Mouse (Mus musculus): ENCODE measurements around the gene Baz1b. TPM values are rescaled to one million over a fixed set of nuclear protein-coding genes. Genes with fewer than 3 reads are reported as not detected.

The Baz1b gene
- polyA plus RNA-seq, 1 experiment from 2014 or later = 35.3 TPM

DNA sequence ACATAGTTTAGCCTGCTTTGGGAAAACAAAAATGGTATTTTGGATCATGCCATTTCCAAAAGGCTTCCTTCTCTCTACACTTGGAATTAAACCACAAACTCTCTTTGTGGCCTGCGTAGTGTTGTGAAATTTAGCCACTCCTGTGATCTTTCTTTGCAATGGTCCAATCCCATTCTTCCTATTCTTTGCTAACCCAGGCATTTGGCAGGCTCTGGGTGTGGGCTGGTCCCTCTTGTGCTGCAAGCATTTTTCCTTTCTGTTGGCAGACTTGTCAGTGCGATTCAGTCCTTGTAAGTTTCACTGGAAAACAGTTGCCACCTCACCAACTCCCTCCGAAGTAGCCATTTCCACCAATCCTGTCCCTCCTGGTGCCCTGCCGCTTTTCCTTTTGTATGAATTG is 25.8 kb upstream of the Baz1b start:
- WGBS = 86% methylated on average over 4 of the region's 4 CpGs

DNA sequence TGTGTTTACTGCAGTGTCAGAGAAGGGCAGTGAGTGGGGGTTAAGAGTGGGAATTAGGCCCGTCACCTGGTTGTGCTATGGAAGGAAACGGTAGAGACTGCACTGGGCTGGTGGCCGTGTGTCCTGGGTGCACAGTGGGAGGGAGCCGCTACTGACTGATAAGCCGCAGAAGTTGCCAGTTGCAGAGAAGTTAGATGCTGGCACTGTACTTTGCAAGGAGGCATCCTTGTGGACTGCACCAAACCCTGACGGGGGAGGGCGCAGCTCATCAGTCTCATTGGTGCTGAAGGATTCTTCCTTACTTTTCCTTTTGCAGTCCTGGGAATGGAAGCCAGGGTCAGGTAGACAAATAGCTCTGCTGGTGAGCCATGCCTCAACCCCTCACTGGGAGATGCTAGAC is 25.4 kb upstream of the Baz1b start:
- Histone ChIP-seq H3K4me1 (replicated peaks; ENCODE audit: control insufficient read depth, insufficient read depth, low read length) (no peaks in the 10 kb centered on the region), H3K36me3 (ENCODE audit: control insufficient read depth, insufficient read depth, low read length) (peaks cover 21% of the 10 kb centered on the region), H3K9ac (ENCODE audit: low read length) (no peak overlapping the region), H3K4me2 (ENCODE audit: low read depth, low read length) (no peak overlapping the region), H3K9me3 (ENCODE audit: control insufficient read depth, low read length) (no peaks in the 10 kb centered on the region), H3K27ac (ENCODE audit: low read length) (0 out of 2 replicates have a peak overlapping the region, but pooled peaks have one; percentile 36), H3K27me3 (ENCODE audit: control insufficient read depth, insufficient read depth, low read depth, low read length) (no peaks in the 10 kb centered on the region), H3K4me3 (ENCODE audit: low read length) (no peak overlapping the region)
- WGBS = 85% methylated on average over 7 of the region's 7 CpGs
- no peak for ATAC-seq (ENCODE audit: low read depth)

More for the DNA sequence above, 25.8 kb upstream of the Baz1b start:
- no peak; the same call in 1 of the 2 replicates for ATAC-seq (ENCODE audit: low read depth)
- Histone ChIP-seq H3K27ac (ENCODE audit: low read length) (0 out of 2 replicates have a peak overlapping the region, but pooled peaks have one; percentile 36), H3K9ac (ENCODE audit: low read length) (no peak overlapping the region), H3K27me3 (ENCODE audit: control insufficient read depth, insufficient read depth, low read depth, low read length) (no peaks in the 10 kb centered on the region), H3K36me3 (ENCODE audit: control insufficient read depth, insufficient read depth, low read length) (peaks cover 26% of the 10 kb centered on the region), H3K4me1 (replicated peaks; ENCODE audit: control insufficient read depth, insufficient read depth, low read length) (no peaks in the 10 kb centered on the region), H3K4me3 (ENCODE audit: low read length) (no peak overlapping the region), H3K4me2 (ENCODE audit: low read depth, low read length) (no peak overlapping the region), H3K9me3 (ENCODE audit: control insufficient read depth, low read length) (no peaks in the 10 kb centered on the region)

DNA sequence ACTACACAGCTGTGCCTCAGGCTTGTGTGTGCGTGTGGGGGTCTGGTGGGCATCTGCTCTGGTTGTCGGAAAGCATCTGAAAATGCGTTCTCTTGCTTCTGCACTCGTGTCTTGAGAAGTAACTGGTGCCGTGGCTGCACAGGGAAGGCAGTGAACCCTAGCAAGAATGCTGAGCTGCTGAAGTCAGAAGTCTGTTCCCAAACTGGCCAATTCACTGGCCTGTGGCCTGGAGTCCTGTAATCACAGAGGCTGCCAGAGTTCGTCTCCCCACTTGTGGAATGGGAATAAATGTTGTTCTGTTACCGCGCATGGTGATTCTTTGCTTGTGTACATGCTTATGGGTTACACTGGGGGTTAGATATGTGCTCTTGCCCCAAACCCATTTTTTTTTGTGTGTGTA is 24.7 kb upstream of the Baz1b start:
- Histone ChIP-seq H3K4me1 (replicated peaks; ENCODE audit: control insufficient read depth, insufficient read depth, low read length) (no peaks in the 10 kb centered on the region), H3K4me2 (ENCODE audit: low read depth, low read length) (no peak overlapping the region), H3K9me3 (ENCODE audit: control insufficient read depth, low read length) (no peaks in the 10 kb centered on the region), H3K27ac (ENCODE audit: low read length) (no peak overlapping the region), H3K27me3 (ENCODE audit: control insufficient read depth, insufficient read depth, low read depth, low read length) (no peaks in the 10 kb centered on the region), H3K4me3 (ENCODE audit: low read length) (no peak overlapping the region), H3K36me3 (ENCODE audit: control insufficient read depth, insufficient read depth, low read length) (peaks cover 18% of the 10 kb centered on the region), H3K9ac (ENCODE audit: low read length) (no peak overlapping the region)
- ATAC-seq (ENCODE audit: low read depth) = no peak
- WGBS = 88% methylated on average over 8 of the region's 8 CpGs

DNA sequence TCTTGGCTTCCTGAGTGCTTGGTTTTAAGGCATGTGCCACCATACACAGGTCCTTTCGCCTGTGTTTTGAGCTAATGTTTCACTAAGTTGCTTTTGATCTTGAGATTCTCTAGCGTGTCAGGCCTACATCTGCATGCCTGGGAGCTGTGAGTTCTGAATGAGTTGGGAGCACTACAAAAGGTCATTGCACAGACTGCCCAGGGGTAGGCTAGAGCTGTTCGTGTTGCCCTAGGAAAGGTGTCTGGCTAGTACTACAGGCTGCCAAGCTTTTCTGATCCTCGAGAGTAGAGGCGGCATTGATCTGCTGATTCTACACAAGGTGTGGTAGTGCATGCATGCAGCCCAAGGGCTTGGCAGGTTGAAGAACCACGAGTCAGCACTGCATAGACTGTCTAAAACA is 24.2 kb upstream of the Baz1b start:
- WGBS = 67% methylated on average over 6 of the region's 6 CpGs
- Histone ChIP-seq H3K4me1 (replicated peaks; ENCODE audit: control insufficient read depth, insufficient read depth, low read length) (0 out of 2 replicates have a peak, but pooled peaks cover under 1% of the 10 kb centered on the region), H3K9ac (ENCODE audit: low read length) (no peak overlapping the region), H3K4me2 (ENCODE audit: low read depth, low read length) (no peak overlapping the region), H3K4me3 (ENCODE audit: low read length) (no peak overlapping the region), H3K36me3 (ENCODE audit: control insufficient read depth, insufficient read depth, low read length) (peaks cover 17% of the 10 kb centered on the region), H3K9me3 (ENCODE audit: control insufficient read depth, low read length) (no peaks in the 10 kb centered on the region), H3K27me3 (ENCODE audit: control insufficient read depth, insufficient read depth, low read depth, low read length) (no peaks in the 10 kb centered on the region), H3K27ac (ENCODE audit: low read length) (no peak overlapping the region)
- ATAC-seq (ENCODE audit: low read depth) = no peak

DNA sequence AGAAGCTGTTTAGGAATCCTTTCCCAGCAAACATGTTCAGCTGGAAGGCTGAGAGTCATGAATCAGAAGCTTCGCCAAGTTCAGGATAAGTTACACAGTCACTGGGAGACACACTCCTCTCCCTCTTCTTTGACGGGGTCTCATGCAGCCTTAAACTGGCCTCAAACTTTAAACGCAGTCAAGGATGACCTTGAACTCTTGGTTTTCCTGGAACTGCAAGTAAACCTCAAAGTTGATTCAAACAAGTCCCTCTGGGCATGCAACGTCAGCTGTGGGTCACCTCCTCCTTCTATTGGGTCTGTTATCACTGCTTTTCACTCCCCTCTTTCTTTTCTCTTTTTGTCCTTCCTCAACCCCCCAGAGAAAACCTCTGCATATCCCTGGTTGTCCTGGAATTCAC is 20.2 kb upstream of the Baz1b start:
- WGBS = 76% methylated on average over 4 of the region's 4 CpGs
- Histone ChIP-seq H3K4me3 (ENCODE audit: low read length) (no peak overlapping the region), H3K9ac (ENCODE audit: low read length) (no peak overlapping the region), H3K27ac (ENCODE audit: low read length) (no peak overlapping the region), H3K36me3 (ENCODE audit: control insufficient read depth, insufficient read depth, low read length) (peaks cover 3% of the 10 kb centered on the region), H3K4me1 (replicated peaks; ENCODE audit: control insufficient read depth, insufficient read depth, low read length) (peaks cover 10% of the 10 kb centered on the region), H3K27me3 (ENCODE audit: control insufficient read depth, insufficient read depth, low read depth, low read length) (no peaks in the 10 kb centered on the region), H3K4me2 (ENCODE audit: low read depth, low read length) (no peak overlapping the region), H3K9me3 (ENCODE audit: control insufficient read depth, low read length) (no peaks in the 10 kb centered on the region)
- ATAC-seq (ENCODE audit: low read depth) = no peak

DNA sequence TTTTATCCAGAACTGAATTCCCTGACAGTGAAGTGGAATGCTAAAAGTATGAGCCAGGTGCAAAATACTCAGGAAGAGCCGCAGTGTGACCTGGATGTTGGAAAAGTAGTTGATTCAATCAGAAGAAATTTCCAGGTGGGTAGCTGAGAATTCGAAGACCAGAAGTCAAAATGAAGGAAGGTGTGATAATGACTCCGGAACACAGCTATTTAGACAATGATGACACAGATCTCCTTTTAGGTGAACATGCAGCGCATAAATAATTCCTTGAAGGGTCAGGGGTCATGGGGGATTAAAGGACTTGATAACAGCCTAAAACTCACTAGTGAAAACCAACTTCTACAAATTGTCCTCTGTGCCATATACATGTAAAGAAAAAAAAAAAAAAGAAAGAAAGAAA is 19.6 kb upstream of the Baz1b start:
- Histone ChIP-seq H3K9me3 (ENCODE audit: control insufficient read depth, low read length) (no peaks in the 10 kb centered on the region), H3K36me3 (ENCODE audit: control insufficient read depth, insufficient read depth, low read length) (peaks cover 8% of the 10 kb centered on the region), H3K9ac (ENCODE audit: low read length) (no peak overlapping the region), H3K27ac (ENCODE audit: low read length) (no peak overlapping the region), H3K4me3 (ENCODE audit: low read length) (no peak overlapping the region), H3K27me3 (ENCODE audit: control insufficient read depth, insufficient read depth, low read depth, low read length) (no peaks in the 10 kb centered on the region), H3K4me2 (ENCODE audit: low read depth, low read length) (no peak overlapping the region), H3K4me1 (replicated peaks; ENCODE audit: control insufficient read depth, insufficient read depth, low read length) (peaks cover 10% of the 10 kb centered on the region)
- no peak for ATAC-seq (ENCODE audit: low read depth)
- WGBS = 91% methylated on average over 4 of the region's 4 CpGs

DNA sequence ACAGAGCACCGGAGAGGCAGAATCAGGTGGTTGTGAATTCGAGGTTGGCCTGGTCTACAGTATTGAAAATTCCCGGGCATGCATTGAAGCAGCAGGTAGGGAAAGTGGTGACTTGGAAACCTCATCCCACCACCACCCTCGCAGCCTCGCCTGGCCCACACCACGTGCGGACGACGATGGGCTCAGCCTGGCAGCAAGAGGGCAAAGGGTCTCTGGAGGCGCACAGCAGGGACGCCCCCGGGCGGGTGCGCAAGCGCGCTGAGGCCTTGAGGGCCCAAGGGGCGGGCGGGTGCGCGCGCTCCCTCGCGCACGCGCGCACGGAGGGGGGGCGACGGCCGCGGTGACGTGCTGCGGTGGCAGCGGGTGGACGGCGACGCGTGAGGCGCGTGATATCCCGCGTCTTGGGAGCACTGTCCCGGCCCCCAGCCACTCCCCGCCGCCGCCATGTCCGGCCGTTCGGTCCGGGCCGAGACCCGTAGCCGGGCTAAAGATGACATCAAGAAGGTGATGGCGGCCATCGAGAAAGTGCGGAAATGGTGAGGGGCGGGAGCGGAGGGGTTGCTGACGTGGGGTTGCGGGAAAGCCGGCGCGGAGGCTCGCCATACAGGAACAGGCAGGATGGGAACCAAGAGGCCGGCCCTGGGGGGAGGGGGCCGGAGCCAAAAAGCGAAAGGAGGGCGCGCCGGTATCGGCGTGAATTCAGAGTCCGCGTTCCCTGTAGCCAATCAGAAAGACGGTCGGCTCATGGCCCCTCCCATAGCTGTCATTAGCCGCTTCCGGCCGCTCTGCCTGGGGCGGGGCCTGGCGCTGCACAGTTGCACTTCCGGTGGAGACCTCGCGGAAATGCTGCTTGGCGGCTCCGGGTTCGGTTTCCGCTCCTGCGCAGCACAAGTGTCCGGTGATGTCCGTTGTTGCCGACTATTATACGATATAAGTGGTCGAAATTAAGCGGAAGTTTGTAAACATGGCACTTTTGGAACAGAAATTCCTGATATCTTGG is 18.7 kb upstream of the Baz1b start, which contains the start of gene Bcl7b:
TSS of gene Bcl7b (plus strand) at position 221 of the 1,000 bp plus-strand sequence.
- H3K36me3 ChIP-seq (ENCODE audit: control insufficient read depth, insufficient read depth, low read length) = peaks cover 13% of the 10 kb centered on the region
- H3K9me3 ChIP-seq (ENCODE audit: control insufficient read depth, low read length) = no peaks in the 10 kb centered on the region
- H3K27ac ChIP-seq (ENCODE audit: low read length) = peak within 1 kb of the TSS; percentile 98
- H3K4me1 ChIP-seq (replicated peaks; ENCODE audit: control insufficient read depth, insufficient read depth, low read length) = peaks cover 10% of the 10 kb centered on the region
- 2% methylated on average over 88 of the region's 95 CpGs for WGBS
- peak within 1 kb of the TSS; percentile 91 for H3K9ac ChIP-seq (ENCODE audit: low read length)
- H3K27me3 ChIP-seq (ENCODE audit: control insufficient read depth, insufficient read depth, low read depth, low read length) = no peaks in the 10 kb centered on the region
- ATAC-seq (ENCODE audit: low read depth) = peak; percentile 98
- peak within 1 kb of the TSS; percentile 80 for H3K4me2 ChIP-seq (ENCODE audit: low read depth, low read length)
- peak within 1 kb of the TSS; percentile 78 for H3K4me3 ChIP-seq (ENCODE audit: low read length)

DNA sequence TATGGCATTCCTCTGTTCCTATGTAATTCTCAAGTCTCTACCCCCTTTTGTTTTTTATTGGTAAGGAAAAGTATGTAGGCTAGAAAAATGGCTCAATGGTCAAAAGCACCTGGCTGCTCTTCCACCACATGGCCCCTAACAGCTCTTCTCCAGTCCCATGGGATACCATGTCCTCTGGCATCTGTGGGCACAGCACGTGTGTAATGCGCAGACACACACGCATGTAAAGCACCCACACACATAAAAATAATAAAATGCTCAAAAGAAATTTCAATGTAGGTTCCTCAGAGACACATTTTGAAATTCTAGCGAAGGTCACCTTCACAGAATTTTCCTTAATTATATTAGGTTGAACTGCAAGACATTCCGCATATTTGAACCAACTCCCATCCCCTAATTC is 17.6 kb upstream of the Baz1b start:
- peak overlapping the region; percentile 67 for H3K9ac ChIP-seq (ENCODE audit: low read length)
- no peak for ATAC-seq (ENCODE audit: low read depth)
- H3K9me3 ChIP-seq (ENCODE audit: control insufficient read depth, low read length) = no peaks in the 10 kb centered on the region
- H3K36me3 ChIP-seq (ENCODE audit: control insufficient read depth, insufficient read depth, low read length) = peaks cover 16% of the 10 kb centered on the region
- peak overlapping the region; percentile 80 for H3K4me2 ChIP-seq (ENCODE audit: low read depth, low read length)
- no peaks in the 10 kb centered on the region for H3K27me3 ChIP-seq (ENCODE audit: control insufficient read depth, insufficient read depth, low read depth, low read length)
- peaks cover 10% of the 10 kb centered on the region for H3K4me1 ChIP-seq (replicated peaks; ENCODE audit: control insufficient read depth, insufficient read depth, low read length)
- WGBS = 92% methylated on average over 5 of the region's 5 CpGs
- H3K4me3 ChIP-seq (ENCODE audit: low read length) = peak overlapping the region; percentile 78
- H3K27ac ChIP-seq (ENCODE audit: low read length) = no peak overlapping the region; the same call in 1 of the 2 replicates

DNA sequence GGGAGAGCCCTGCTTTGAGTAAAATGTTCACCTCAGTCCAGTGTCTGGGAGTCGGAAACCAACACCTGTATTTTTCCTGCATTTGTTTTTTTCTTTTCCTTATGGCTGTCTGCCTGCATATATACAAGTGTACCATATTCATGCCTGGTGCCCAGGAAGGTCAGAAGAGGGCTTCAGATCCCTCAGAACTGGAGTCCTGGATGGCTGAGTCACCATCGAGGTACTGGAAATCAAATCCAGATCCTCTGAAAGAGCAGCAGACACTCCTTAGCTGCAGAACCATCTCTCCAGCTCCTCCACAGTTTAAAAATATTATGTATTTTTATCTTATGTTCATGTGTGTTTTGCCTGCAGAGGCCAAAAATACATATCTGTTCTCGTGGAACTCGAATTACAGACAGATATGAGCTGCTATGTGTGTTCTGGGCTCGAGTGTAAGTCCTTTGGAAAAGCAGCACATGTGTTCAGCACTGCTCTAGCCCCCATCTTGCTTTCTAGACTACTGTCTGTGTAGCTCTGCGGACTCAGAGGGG is 15.3 kb upstream of the Baz1b start:
- H3K27me3 ChIP-seq (ENCODE audit: control insufficient read depth, insufficient read depth, low read depth, low read length) = no peaks in the 10 kb centered on the region
- H3K9ac ChIP-seq (ENCODE audit: low read length) = no peak overlapping the region
- WGBS = 94% methylated on average over 6 of the region's 6 CpGs
- peaks cover 10% of the 10 kb centered on the region for H3K4me1 ChIP-seq (replicated peaks; ENCODE audit: control insufficient read depth, insufficient read depth, low read length)
- peaks cover 20% of the 10 kb centered on the region for H3K36me3 ChIP-seq (ENCODE audit: control insufficient read depth, insufficient read depth, low read length)
- no peak overlapping the region for H3K4me3 ChIP-seq (ENCODE audit: low read length)
- no peak for ATAC-seq (ENCODE audit: low read depth)
- no peak overlapping the region for H3K4me2 ChIP-seq (ENCODE audit: low read depth, low read length)
- H3K27ac ChIP-seq (ENCODE audit: low read length) = no peak overlapping the region
- no peaks in the 10 kb centered on the region for H3K9me3 ChIP-seq (ENCODE audit: control insufficient read depth, low read length)

Measured in lung, embryonic 16.5 days (tissue).